Mouse (Mus musculus): ENCODE data around the gene Fgfr2.

Gene Fgfr2

DNA sequence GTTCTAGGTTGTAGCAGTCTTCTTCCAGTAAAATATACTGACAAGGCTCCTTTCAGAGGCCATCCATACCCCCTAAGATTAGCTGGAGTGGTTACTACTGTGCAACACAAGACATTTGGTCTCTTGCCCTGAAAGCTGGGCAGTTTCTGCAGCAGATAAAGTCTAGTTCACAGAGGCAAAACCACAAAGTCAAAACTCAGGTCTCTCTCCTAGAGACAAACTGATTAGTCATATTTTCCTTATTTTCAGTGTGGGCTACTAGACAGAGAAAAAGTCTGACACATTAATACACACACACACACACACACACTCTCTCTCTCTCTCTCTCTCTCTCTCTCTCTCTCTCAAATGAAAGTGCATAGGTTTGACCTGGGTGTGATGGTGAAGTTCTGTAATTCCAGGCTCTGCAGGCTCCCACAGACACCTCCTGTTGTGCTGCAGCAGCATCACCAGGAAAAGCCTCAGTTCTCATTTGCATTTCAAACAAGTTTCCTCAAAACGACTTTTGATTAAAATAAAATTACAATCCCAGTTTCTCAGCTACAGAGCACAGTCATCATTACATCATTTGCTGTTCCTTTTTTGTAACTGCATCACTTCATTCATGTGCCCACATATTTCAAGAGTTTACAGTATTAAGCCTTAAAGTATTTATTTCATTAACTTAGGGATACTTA, 298.7 kb downstream of the Fgfr2 start:
- CTCF ChIA-PET, result no interaction called here

DNA sequence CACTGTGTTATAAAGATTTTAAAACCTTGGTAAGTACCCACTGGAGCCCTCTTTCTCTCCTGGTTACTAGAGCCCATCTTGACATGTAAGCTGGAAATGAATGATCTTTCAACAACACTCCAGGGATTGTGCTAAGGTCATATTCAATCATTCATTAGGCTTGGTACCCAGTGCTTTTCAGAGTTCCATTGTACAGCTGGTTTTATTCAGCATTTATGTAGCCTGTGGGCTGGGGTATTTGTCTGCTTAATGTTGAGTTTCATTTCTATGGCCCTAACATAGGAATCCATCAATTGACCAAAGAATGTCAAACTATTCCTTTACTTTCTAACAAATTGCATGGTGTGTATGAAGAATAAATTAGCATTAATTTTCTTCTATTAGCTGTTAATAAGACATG, 299.3 kb downstream of the Fgfr2 start:
- CTCF ChIA-PET, result no interaction called here

DNA sequence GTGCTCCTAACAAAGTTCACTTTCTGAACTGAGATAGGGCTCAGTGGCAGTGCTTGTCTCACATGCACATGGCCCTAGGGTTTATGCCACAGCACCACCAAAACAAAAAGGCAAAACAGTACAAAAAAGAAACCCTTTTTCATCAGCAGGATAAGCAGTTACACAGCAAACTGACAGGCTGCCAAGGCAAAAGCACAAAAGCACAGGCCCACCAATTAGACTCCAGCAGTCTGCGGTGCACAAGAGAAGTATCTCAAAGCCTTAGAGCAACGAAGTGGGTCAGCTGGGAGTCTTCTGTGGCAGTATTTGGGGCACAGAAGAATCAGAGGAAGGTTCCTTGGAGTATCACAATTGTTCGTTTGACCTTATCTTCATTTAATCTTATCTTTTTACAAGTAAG, 302.5 kb downstream of the Fgfr2 start:
- CTCF ChIA-PET, result no interaction called here

DNA sequence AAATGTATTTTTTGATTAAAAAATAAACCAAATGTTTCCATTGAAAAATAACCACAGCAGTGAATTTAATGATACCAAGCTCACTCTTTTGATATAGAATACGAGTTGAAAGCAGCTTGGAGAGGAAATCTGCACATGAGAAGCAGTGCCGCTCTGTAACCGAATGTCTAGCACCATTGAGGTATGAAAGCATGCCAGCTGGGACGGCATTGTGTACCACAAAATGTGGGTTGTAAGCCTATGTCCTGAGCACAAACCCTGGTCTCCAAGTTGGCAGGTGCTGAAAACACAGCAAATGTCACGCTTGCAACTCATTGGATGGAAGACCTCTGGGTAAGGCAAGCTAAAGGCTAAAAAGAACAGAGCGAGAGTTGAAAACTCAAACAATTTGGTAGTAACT, 306.1 kb downstream of the Fgfr2 start:
- CTCF ChIA-PET, result interaction anchor here (1.6 kb wide), 1 partner anchor 42 kb away, joined by 3 read pairs; no protein-coding TSS in a partner anchor

DNA sequence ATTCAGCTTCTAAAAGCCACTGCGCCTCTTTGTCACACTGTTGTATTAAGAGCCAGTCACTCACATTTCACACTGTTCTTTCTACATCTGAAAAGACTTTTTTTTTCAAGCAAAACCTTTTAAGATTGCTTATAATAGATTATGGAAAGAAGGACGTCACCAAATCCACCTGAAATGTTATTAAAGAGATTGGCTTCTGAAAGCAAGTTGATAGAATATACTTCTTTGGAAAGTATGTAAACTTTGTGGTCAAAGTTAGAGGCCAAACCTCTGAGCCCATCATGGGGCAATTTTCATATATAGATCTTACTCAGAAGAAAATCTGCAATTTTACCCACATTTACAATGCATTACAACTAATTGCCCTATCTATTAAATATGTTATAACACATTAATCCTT, 306.6 kb downstream of the Fgfr2 start:
- CTCF ChIA-PET, result no interaction called here

DNA sequence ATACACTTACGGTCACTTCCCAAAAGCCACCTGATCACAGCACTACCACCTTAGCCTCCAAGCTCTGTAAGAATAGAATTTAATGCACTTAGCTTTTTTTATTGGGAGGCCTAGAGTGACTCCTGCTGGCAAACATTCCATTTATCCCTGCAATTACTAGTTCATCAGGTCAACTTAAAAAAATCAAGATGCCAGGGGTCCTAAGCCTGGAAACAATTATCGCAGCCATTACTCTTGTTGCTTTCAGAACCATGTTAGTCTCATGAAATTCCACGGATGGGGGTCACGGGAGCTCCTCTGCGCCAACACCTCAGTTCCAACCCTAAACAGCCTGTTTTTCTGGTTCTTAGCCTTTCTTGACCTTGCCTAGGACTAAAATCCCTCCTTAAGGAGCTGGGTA, 308.1 kb downstream of the Fgfr2 start:
- CTCF ChIA-PET, result interaction anchor here (0.7 kb wide), 1 partner anchor 158 kb away, joined by 4 read pairs; no protein-coding TSS in a partner anchor

DNA sequence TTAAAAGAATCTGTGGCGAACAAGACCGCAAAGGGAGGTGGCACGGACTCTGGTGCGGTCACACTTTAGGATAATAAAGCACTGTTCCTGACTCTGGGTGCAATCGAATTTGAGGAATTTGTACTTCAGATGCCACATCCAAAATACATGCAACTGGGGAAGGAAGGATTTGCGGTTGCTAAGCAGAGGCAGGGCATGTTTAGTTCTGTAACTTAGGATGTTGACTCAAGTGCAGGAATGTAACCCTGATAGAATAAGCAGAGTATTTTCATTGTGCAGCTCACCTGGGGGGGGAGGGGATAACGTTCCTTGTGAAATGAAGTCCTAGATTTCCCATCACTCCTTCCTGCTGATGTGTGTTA, 309.1 kb downstream of the Fgfr2 start:
- CTCF ChIA-PET, result interaction anchor here (0.7 kb wide), 1 partner anchor 157 kb away, joined by 4 read pairs; no protein-coding TSS in a partner anchor

DNA sequence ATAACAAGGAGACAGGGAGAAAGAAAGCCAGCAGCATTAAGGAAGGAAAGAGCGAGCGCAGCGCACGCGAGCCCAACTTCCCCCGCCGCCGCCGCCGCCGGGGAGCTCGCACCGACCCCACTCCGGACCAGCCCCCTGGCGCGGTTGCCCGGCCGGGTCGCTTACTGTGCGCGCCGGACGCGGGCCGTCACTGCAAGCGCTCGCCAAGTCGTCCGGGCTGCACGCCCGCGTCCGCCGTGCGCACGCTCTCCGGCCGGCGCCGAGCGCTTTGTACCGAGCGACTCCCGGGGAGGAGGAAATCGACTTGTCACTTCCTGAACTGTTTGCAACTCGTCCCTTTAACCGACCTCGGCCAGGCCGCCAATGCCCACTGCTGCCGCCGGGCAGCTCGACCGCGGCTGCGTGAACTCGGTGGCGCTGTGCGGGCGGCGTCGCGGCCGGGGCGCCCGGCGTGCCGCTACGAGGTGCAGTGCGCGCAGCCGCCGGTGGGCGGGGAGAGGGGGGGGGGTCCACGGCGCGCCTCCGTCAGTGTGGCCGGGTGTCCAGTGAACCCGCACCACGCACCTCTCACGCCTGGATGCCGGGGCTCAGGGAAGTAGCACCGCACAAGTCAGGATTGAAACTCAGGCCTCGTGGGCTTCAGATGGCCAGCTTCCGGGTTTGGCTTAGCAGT, 309.6 kb downstream of the Fgfr2 start, which contains the start of gene Fam53b:
Gene Fam53b, minus strand, starts transcription at position 471 of the 673 bp plus-strand sequence.
- CTCF ChIA-PET, result interaction anchor here (0.6 kb wide), 1 partner anchor 88 kb away, joined by 3 read pairs; no protein-coding TSS in a partner anchor

DNA sequence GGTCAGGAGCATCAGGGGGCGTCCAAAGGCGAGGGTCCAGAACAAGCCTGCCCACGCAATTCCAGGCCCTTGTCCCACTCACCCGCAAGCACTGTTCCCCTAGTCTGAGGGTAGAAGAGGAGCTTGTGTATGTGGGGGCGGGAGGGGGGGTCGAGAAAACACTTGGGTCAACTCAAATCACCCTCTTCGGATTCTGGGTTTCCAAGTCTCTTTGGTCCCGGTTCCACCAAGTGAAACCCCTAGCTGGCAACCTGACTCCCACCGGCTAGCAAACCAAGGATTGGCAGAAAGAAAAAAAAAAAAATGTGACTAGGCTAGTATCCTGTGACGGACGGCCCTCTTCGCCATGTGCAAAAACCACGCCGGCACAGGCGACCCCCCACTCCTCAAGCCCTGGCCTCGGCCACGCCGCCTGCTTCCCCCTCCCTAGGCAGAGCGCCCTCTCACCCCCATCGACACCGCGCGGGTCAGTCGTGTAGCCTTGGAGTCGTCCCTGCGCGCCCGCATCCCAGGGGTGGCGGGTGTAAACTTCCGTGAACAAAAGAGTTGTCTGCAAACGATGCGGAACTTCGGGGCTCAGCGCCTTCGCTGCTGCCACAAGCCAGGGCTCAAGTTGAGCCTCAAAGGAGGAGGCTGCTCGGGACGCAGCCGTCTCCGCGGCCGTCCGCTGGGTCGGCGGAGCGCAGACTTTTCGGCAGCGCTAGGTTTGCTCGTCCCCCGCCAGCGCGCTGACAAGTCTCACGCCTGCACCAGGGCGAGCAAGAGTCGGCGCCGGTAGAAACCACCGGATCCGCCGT, 310.3 kb downstream of the Fgfr2 start:
- CTCF ChIA-PET, result interaction anchor here (0.6 to 1.1 kb wide), 5 partner anchors 21 to 182 kb away, joined by 3 to 4 read pairs (median 3); no protein-coding TSS in a partner anchor

DNA sequence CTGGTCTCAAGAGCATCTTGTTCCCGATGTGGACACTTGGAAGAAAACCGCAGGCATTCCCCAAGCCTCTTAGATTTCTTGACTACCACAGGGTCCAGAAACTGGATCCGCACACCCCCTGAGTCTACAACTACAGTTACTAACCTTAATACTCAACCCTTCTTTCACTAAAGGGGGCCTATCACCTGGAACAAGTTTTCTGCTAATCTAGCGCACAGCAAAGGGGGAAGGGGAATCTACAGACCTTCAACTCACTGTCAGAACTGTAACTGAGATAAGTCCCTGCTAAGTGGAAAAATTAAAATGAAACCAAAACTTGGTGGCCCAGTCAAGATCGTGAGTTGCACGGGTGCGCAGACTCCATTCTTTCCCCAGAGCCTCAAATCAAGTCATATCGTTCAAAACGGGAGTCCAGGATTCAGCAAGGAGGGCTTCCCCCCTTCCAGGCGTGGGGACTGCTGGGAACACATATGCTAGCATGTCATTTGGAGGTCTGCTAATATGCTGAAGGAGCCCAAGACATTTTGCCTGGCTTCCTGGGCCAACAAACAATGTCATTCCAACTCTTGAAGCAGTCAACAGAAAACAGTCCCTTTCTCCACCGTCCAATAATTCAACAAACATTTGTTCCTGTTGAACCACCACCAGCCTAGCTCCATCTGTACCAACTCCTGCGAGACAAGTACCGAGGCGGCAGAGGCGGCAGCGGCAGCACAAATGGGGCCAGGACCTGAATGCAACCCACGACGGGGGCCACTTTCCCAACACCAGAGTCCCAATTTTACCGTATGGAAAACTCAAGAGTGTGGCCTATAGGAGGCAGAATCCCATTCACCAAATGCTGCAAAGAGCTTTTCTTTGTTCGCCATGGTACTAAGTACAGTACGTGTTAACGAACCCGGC, 311.2 kb downstream of the Fgfr2 start:
- CTCF ChIA-PET, result interaction anchor here (0.7 to 1.1 kb wide), 5 partner anchors 22 to 181 kb away, joined by 3 to 5 read pairs (median 3); no protein-coding TSS in a partner anchor

DNA sequence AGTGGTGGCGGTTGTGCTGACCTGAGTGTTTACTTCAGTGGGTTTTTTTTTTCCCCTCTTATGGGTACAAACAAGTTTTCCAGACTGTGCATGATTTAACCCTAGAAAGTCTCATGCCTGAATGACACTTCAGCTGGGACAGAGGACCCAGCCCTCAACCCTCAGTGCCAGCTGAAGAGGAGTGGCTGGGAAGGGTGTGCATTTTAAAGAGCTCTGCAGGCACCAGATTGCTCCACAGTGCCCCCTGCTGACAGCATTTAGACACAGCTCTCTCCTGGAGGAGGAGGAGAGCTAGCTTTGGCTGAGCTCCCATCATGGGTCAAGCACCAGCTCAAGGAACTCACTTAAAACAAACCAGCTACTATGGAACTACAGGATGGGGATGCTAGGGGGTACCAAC, 312.3 kb downstream of the Fgfr2 start:
- CTCF ChIA-PET, result interaction anchor here (0.7 to 1.8 kb wide), 4 partner anchors 40 to 155 kb away, joined by 3 to 8 read pairs (median 4); no protein-coding TSS in a partner anchor

DNA sequence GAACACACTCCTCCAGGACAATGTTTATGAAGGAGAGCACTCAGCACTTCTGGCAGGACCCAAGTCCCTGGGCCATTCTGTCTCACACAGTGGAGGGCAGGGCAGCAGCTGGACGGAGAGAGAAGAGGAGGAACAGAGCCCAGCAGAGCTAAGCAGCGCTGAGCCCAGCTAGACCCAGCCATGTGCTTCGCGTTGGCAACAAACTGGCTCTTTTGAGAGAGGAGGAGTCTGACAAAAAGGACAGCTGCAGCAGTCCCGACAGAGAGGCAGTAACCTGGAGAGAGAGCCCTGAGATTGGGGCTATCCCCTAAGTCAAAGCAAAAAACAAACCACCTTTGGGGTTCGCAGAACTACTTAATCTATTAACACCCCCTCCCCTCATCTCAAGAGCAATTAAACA, 312.8 kb downstream of the Fgfr2 start:
- CTCF ChIA-PET, result interaction anchor here (0.7 to 1.8 kb wide), 3 partner anchors 116 to 155 kb away, joined by 3 to 8 read pairs (median 4); no protein-coding TSS in a partner anchor

DNA sequence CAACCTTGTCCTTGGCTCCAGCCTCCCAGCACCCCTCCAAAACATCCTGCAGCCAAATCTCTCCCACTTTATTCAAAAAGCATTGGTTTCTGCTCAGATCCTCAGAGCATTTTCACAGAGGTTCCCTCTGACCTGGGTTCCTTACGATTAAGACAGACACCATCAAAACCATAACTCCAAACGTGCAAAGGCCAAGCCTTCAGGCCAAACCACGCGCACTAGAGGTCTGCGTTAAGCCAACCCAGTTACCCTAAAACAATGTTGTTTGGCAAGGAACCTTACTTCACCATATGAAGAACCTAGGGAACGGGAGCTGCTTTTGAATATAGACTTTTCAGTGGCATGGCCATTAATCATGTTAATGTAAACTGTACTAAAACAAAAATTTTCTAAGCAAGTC, 313.4 kb downstream of the Fgfr2 start:
- CTCF ChIA-PET, result interaction anchor here (1.8 kb wide), 1 partner anchor 151 kb away, joined by 8 read pairs; no protein-coding TSS in a partner anchor

DNA sequence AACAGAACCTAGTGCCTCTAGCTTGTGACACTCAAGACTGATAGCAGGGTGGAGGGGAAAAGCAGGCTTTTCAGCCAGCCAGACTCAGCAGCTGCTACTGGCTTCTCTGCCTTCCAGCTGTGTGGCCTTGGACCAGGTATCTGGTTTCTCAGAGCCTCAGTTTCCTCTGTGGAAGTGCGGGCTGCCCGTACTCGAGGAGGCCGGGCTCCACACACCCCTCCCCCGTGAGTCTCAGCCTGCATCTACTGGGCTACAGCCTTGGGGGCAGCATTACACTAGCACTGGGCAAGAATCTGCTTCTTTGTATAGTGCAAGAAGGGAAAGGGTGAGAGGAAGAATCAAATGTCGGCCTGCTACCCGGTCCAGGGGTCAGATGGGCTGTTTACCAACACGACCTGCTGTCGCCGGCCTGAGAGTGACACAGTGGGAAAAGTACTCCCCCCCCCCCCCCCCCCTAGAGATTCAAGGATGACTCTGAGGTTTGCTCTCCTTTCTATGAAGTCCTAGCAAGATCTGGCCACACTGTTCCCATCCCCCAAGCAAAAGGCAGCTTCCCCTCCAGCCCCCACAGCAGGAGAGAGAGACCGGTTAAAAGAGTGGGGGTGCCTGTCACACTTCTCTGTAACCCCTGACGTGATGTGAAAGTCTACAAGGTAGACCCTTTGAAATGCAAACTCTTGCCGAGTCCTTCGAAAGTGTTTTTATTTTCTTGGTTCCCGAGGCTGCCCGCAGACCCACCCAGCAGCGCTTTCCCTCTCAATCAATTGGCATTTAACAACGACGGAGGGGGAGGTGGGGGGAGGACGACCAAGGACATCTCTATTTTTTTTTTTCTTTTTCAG, 314.1 kb downstream of the Fgfr2 start:
- CTCF ChIA-PET, result interaction anchor here (0.5 kb wide), 1 partner anchor 921 kb away, joined by 5 read pairs; no protein-coding TSS in a partner anchor

DNA sequence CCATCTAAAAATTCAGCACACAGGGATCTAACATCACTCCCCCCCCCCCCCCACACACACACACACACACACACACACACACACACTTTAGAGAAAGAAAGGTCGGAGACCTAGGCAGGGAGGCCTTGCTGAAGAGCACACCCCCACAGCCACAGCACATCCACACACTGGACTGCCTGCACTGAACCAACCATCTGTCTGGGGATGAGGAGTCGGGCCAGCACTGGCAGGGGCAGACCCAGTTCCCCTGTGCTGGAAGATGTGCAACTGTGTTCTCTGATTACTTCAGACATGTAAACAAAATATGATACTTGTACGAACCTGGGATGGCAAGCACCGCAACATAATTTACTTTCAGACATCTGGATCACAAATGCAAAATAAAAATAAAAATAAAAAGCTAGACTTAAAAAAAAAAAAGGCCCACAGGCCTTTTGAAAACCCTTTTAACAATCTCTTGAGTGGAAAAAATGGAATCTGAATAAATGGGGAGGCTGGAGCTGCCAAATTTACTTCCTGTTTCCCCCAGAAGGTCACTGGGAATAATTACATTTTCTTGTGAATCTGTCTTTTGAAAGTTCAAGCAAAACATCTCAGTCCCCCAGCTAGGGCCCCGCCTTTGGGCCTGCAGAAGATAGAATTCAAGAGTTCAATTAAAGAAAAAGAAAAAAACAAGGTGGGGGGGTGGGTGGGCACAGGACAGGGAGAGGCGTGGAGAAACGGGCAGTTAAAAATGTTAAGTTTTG, 314.9 kb downstream of the Fgfr2 start:
- CTCF ChIA-PET, result no interaction called here

DNA sequence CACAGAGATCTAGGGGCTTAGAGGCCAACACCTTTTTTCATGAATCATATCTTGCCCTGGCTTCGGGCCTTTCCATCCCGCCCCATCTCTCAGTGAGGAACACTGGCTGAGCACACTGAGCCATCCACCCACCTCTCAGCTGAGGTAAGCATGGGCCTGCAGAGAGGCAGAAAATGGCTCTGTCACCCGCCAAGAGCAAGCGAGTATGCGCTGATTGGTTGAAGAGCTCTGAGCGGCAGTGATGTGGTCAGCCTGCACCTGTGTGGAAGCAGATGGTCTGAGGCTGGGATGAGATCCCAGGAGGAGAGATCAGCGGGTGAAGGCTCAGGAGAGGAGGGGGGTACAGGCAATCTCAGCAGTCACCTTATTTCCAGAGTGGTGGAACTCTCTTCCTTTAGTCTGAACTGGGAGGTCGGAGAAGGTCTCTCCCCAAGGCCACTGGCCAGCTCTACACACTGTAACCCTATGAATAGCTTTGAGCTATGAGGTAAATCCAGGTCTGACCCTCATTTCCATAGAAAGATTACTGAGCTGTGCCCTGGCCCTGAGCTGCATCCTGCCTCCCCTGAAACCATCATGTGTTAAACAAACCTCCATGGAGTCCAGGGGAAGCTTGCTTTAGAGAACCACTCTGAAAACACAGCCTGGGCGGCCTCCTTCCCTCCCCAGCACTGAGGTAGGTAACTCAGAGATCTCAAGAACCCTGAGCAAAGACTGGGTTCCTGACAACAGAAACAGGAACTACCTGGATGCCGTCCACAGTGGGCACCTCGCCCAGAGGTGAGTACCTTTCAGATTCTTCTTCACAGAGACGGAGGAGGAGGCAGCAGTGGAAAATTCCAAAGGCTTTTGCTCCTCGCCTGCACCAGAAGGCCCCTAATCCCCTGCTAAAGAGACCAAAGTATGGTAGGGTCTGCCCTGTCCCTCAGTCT, 316.0 kb downstream of the Fgfr2 start:
- CTCF ChIA-PET, result no interaction called here

DNA sequence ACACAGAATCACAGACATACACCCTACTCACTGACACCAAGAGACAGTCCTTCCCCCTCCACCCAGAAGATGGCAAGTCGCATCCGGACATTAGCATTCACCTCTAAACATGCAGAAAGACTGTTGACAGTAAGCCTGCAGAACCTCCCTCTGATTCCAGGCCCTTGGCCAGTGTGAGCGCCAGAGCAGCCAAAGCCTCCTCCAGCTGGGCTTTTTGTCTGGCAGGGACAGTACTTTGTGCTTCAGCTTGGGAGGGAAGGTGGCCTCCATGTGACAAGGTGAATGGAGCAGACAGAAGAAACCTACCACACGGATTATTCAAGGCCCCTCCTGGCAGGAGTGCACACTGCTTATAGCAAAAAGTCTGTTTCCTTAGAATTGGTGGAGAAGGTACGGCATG, 316.9 kb downstream of the Fgfr2 start:
- CTCF ChIA-PET, result no interaction called here

DNA sequence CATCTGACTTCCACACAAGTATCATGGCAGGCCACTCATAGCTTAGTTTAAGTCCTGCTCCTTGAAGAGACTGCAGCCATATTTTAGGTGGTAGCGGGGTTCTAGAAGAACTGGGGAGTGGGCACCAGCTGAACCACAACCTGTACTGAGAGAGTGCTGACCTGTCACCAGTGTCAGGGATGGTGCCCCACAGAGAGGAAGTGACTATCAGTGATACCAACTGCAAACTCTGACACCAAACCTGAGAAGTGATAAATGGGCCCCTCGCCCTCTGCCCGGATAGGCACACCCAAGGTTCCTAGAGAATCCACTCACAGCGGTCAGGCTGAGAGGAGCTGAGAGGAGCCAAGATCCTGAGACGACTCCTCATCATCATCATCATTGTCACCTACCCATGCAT, 318.2 kb downstream of the Fgfr2 start:
- CTCF ChIA-PET, result no interaction called here
